In genomic region chr5:135359772-135360171, GRCm38 (mm10) we compare ENCODE assay signal across 31 mouse cellular contexts. TPM values are rescaled to one million over a fixed set of nuclear protein-coding genes. Genes with fewer than 3 reads are reported as not detected.
DNase-seq lines count a peak whose midpoint lies in the region; ATAC-seq and TF ChIP-seq lines count a peak whose summit lies in the region.
"Had no signal": no experiment of that assay in that cellular context is flagged by ENCODE, and none has a peak within 500 bp of the region (broad histone marks: within the 10 kb centered on the region; RNA-seq: fewer than 3 reads in every experiment).

No protein-coding gene starts in this region.

- TF ChIP-seq CTCF in midbrain, postnatal 0 days (IDR thresholded peaks at IDR 0.05), result no peak

- WGBS in midbrain, embryonic 11.5 days, result 95% methylated on average over 2 of the region's 2 CpGs
- 91% methylated on average over 2 of the region's 2 CpGs for WGBS in midbrain, postnatal 0 days

- no peaks in the 10 kb centered on the region for H3K27me3 ChIP-seq in midbrain, embryonic 11.5 days (ENCODE audit: control insufficient read depth, insufficient read depth, low read length)
- no peaks in the 10 kb centered on the region for H3K27me3 ChIP-seq in midbrain, postnatal 0 days (ENCODE audit: insufficient read depth, low read length)

- no peak for ATAC-seq in midbrain, embryonic 11.5 days (ENCODE audit: low FRiP score)
- no peak for ATAC-seq in midbrain, postnatal 0 days (ENCODE audit: low FRiP score)
- ATAC-seq: forebrain, postnatal 0 days; hindbrain, postnatal 0 days; intestine, embryonic 16.5 days; lung, postnatal 0 days; midbrain, embryonic 16.5 days had no signal

- H3K27ac ChIP-seq in midbrain, embryonic 11.5 days (ENCODE audit: low read depth, low read length), result no peak overlapping the region
- H3K27ac ChIP-seq in midbrain, postnatal 0 days (ENCODE audit: low read depth, low read length), result no peak overlapping the region
- H3K27ac ChIP-seq: heart, embryonic 13.5 days; hindbrain, postnatal 0 days; limb, embryonic 15.5 days; macrophage; neural tube, embryonic 15.5 days; stomach, postnatal 0 days had no signal

- H3K4me2 ChIP-seq in midbrain, embryonic 11.5 days, result no peak overlapping the region
- H3K4me2 ChIP-seq in midbrain, postnatal 0 days (ENCODE audit: low read depth, low read length, poor library complexity, severe bottlenecking), result no peak overlapping the region
- H3K4me2 ChIP-seq: heart, embryonic 13.5 days; limb, embryonic 15.5 days; neural tube, embryonic 15.5 days had no signal

- peak; percentile 56 for DNase-seq in adrenal gland, postnatal 14 days
- DNase-seq in adrenal gland, adult 18-20 months (ENCODE audit: low spot score in 2 of 2), result no peak
- peak; percentile 41 for DNase-seq in midbrain, embryonic 11.5 days (ENCODE audit: low spot score, missing footprints)
- DNase-seq in midbrain, postnatal 0 days (ENCODE audit: low spot score), result no peak
- DNase-seq in heart, adult 9 months (ENCODE audit: low spot score in 2 of 2), result peak; percentile 80 to 82
- peak; percentile 51 for DNase-seq in heart, postnatal 4 days
- no peak for DNase-seq in layer of hippocampus, adult 9-10 months (ENCODE audit: low spot score)
- DNase-seq: cerebellum, adult 11-12 months; cerebellum, postnatal 10 days; forebrain, postnatal 0 days; gastrocnemius, postnatal 14 days; left cerebral cortex, postnatal 4 days; thymus, postnatal 14 days had no signal

- no peak overlapping the region for H3K4me3 ChIP-seq in midbrain, embryonic 11.5 days (ENCODE audit: low read depth, low read length)
- H3K4me3 ChIP-seq in midbrain, postnatal 0 days (ENCODE audit: low read depth, low read length), result no peak overlapping the region
- H3K4me3 ChIP-seq: heart, embryonic 13.5 days; limb, embryonic 15.5 days; neural tube, embryonic 15.5 days had no signal

- no peak overlapping the region for H3K9ac ChIP-seq in midbrain, embryonic 11.5 days (ENCODE audit: low read length)
- no peak overlapping the region for H3K9ac ChIP-seq in midbrain, postnatal 0 days (replicated peaks; ENCODE audit: low read length, poor library complexity, severe bottlenecking)
- H3K9ac ChIP-seq: forebrain, postnatal 0 days; heart, embryonic 13.5 days; limb, embryonic 15.5 days; neural tube, embryonic 15.5 days had no signal

- H3K36me3 ChIP-seq in midbrain, embryonic 11.5 days (ENCODE audit: control insufficient read depth, insufficient read depth, low read length), result no peaks in the 10 kb centered on the region
- no peaks in the 10 kb centered on the region for H3K36me3 ChIP-seq in midbrain, postnatal 0 days (ENCODE audit: insufficient read depth, low read length)
- H3K36me3 ChIP-seq: heart, embryonic 13.5 days; limb, embryonic 15.5 days; neural tube, embryonic 15.5 days had no signal

- H3K4me1 ChIP-seq in midbrain, embryonic 11.5 days (ENCODE audit: control insufficient read depth, insufficient read depth, low read length), result no peaks in the 10 kb centered on the region
- H3K4me1 ChIP-seq in midbrain, postnatal 0 days (ENCODE audit: insufficient read depth, low read length), result no peaks in the 10 kb centered on the region
- H3K4me1 ChIP-seq: heart, embryonic 13.5 days; limb, embryonic 15.5 days had no signal

- H3K9me3 ChIP-seq in midbrain, embryonic 11.5 days (ENCODE audit: control insufficient read depth, low read length), result no peaks in the 10 kb centered on the region
- no peaks in the 10 kb centered on the region for H3K9me3 ChIP-seq in midbrain, postnatal 0 days (ENCODE audit: low read length)

RNA-seq across cellular contexts. Expression of gene Trim50, which starts 6.7 kb away (rescaled TPM):
- total RNA-seq in adrenal gland, postnatal 14 days (2021), result not detected in 2 replicates
- total RNA-seq in adrenal gland, adult 18-20 months (2021), result not detected
- not detected in 2 replicates for polyA plus RNA-seq in midbrain, embryonic 11.5 days (2014; fragmentation: Nextera tagmentation; extraction: Ambion mirVana)
- total RNA-seq in midbrain, postnatal 0 days (2014; rRNA removed), result not detected in 2 replicates
- polyA plus RNA-seq in midbrain, postnatal 0 days (2015; fragmentation: Nextera tagmentation; extraction: Ambion mirVana), result not detected in 2 replicates
- not detected for total RNA-seq in heart, postnatal 4 days (2021)
- total RNA-seq: ES-E14; forebrain, postnatal 0 days; gastrocnemius, postnatal 14 days; hindbrain, postnatal 0 days; layer of hippocampus, postnatal 14 days; left cerebral cortex, adult 8-10 months; left cerebral cortex, postnatal 4 days had no signal
- polyA plus RNA-seq: embryonic facial prominence, embryonic 11.5 days; forebrain, embryonic 11.5 days; forebrain, postnatal 0 days; heart, embryonic 13.5 days; hindbrain, embryonic 11.5 days; kidney, embryonic 16.5 days; large intestine, adult 2 months; limb, embryonic 15.5 days; liver, embryonic 16.5 days; lung, postnatal 0 days; macrophage; midbrain, embryonic 16.5 days; neural tube, embryonic 15.5 days had no signal

RNA-seq across cellular contexts. Expression of gene Fkbp6, which starts 9.9 kb away (rescaled TPM):
- not detected in 2 replicates for total RNA-seq in adrenal gland, postnatal 14 days (2021)
- total RNA-seq in adrenal gland, adult 18-20 months (2021), result under 1 TPM in 1 of 2 experiments, not detected in 1; 0.33 TPM
- 0.12 TPM in 1 of 2 replicates, not detected in the other for polyA plus RNA-seq in midbrain, embryonic 11.5 days (2014; fragmentation: Nextera tagmentation; extraction: Ambion mirVana)
- 0.33 and 0.49 TPM in 2 replicates for total RNA-seq in midbrain, postnatal 0 days (2014; rRNA removed)
- 0.12 and 0.36 TPM in 2 replicates for polyA plus RNA-seq in midbrain, postnatal 0 days (2015; fragmentation: Nextera tagmentation; extraction: Ambion mirVana)
- under 1 TPM; 0.69 to 0.74 TPM for total RNA-seq in heart, postnatal 4 days (2021)
- total RNA-seq: forebrain, postnatal 0 days; gastrocnemius, postnatal 14 days; hindbrain, postnatal 0 days; layer of hippocampus, postnatal 14 days had no signal
- polyA plus RNA-seq: embryonic facial prominence, embryonic 11.5 days; forebrain, postnatal 0 days; large intestine, adult 2 months; limb, embryonic 15.5 days; liver, embryonic 16.5 days; lung, postnatal 0 days; macrophage had no signal

RNA-seq across cellular contexts. Expression of gene Nsun5, which starts 10.0 kb away (rescaled TPM):
- 15.7 and 22.7 TPM in 2 replicates for total RNA-seq in adrenal gland, postnatal 14 days (2021)
- total RNA-seq in adrenal gland, adult 18-20 months (2021), result 10 to 100 TPM; 22.0 to 23.7 TPM
- 29.6 and 30.0 TPM in 2 replicates for polyA plus RNA-seq in midbrain, embryonic 11.5 days (2014; fragmentation: Nextera tagmentation; extraction: Ambion mirVana)
- total RNA-seq in midbrain, postnatal 0 days (2014; rRNA removed), result 24.5 and 24.8 TPM in 2 replicates
- 16.8 and 19.0 TPM in 2 replicates for polyA plus RNA-seq in midbrain, postnatal 0 days (2015; fragmentation: Nextera tagmentation; extraction: Ambion mirVana)
- 10 to 100 TPM; 14.5 to 15.1 TPM for total RNA-seq in heart, postnatal 4 days (2021)

RNA-seq across cellular contexts. Expression of gene Pom121, which starts 34.6 kb away (rescaled TPM):
- total RNA-seq in adrenal gland, postnatal 14 days (2021), result 26.0 and 28.2 TPM in 2 replicates
- 10 to 100 TPM; 22.2 to 23.3 TPM for total RNA-seq in adrenal gland, adult 18-20 months (2021)
- polyA plus RNA-seq in midbrain, embryonic 11.5 days (2014; fragmentation: Nextera tagmentation; extraction: Ambion mirVana), result 14.4 and 17.2 TPM in 2 replicates
- total RNA-seq in midbrain, postnatal 0 days (2014; rRNA removed), result 12.4 and 12.8 TPM in 2 replicates
- polyA plus RNA-seq in midbrain, postnatal 0 days (2015; fragmentation: Nextera tagmentation; extraction: Ambion mirVana), result 6.7 and 8.5 TPM in 2 replicates
- total RNA-seq in heart, postnatal 4 days (2021), result 10 to 100 TPM; 31.9 to 32.1 TPM

Comparison
In these comparisons a context has a peak if more than half of its experiments do, and no peak if none do; other contexts are left out.
1. DNase-seq: peak in adrenal gland, postnatal 14 days (single experiment), midbrain, embryonic 11.5 days (single experiment), heart, adult 9 months (2 of 2) and heart, postnatal 4 days (single experiment); none in adrenal gland, adult 18-20 months (0 of 2), midbrain, postnatal 0 days (single experiment) and layer of hippocampus, adult 9-10 months (single experiment).